Mouse (Mus musculus): ENCODE measurements around the gene Trappc11.
"Not testable (repeated sequence)": the region's sequence is repeated elsewhere in the genome, so short reads cannot be mapped to it uniquely, and the experiment has no call there.

Trappc11 gene

GRCm38 (mm10) chr8:47487231-47487630 is 46.0 kb downstream of the Trappc11 start:
- no peak for DNase-seq (ENCODE audit: low read depth, low spot score)

- no peak for DNase-seq (ENCODE audit: low read depth, low spot score)
Measured at GRCm38 (mm10) chr8:47482354-47483071, 50.8 kb downstream of the Trappc11 start.

- DNase-seq (ENCODE audit: low read depth, low spot score) = no peak
Measured at GRCm38 (mm10) chr8:47480039-47480438, 53.2 kb downstream of the Trappc11 start.

- no peak for DNase-seq (ENCODE audit: low read depth, low spot score)
Measured at GRCm38 (mm10) chr8:47461650-47462049, 71.6 kb downstream of the Trappc11 start.

GRCm38 (mm10) chr8:47459216-47459749 is 74.0 kb downstream of the Trappc11 start:
- no peak for DNase-seq (ENCODE audit: low read depth, low spot score)

- no peak for DNase-seq (ENCODE audit: low read depth, low spot score)
Measured at GRCm38 (mm10) chr8:47458591-47458990, 74.7 kb downstream of the Trappc11 start.

- not testable (repeated sequence) for DNase-seq (ENCODE audit: low read depth, low spot score)
Measured at GRCm38 (mm10) chr8:47449211-47449610, 84.1 kb downstream of the Trappc11 start.

GRCm38 (mm10) chr8:47446312-47447046 is 86.8 kb downstream of the Trappc11 start, which contains the start of gene Stox2:
TSS of gene Stox2 (minus strand) at chr8:47446362.
- DNase-seq (ENCODE audit: low read depth, low spot score) = no peak
